Mouse (Mus musculus): ENCODE measurements at regions not wholly inside any gene's neighbourhood (a gene's known extent, or its start where the extent isn't known, plus 50 kb on each side); places are given as distances from the start of the nearest gene placed in this dataset.

- no peak for DNase-seq (ENCODE audit: low read depth, low spot score)
- in situ Hi-C loops (cut with MboI; ENCODE audit: low sequenced_read_pairs in 2 of 2, unreplicated experiment in 2 of 2) = no loop called here
- TF ChIP-seq HCFC1 (IDR thresholded peaks at IDR 0.05; ENCODE audit: borderline replicate concordance, insufficient read depth, low read length) = no peak
- TF ChIP-seq ZC3H11A (IDR thresholded peaks at IDR 0.05; ENCODE audit: borderline replicate concordance, low read depth, low read length) = no peak
- TF ChIP-seq ZNF384 (IDR thresholded peaks at IDR 0.05; ENCODE audit: low read depth, low read length) = no peak
- TF ChIP-seq CHD2 (IDR thresholded peaks at IDR 0.05; ENCODE audit: low read depth, low read length) = no peak
- no peak for TF ChIP-seq MAFK (IDR thresholded peaks at IDR 0.05; ENCODE audit: insufficient read depth, low read depth, low read length)
- no peaks in the 10 kb centered on the region for H3K4me1 ChIP-seq (ENCODE audit: control insufficient read depth in 2 of 2, insufficient read depth in 2 of 2, low read length in 2 of 2, poor library complexity in 1 of 2)
- H3K9me3 ChIP-seq (ENCODE audit: control insufficient read depth, insufficient read depth, low read depth, low read length) = no peaks in the 10 kb centered on the region
- no peak overlapping the region for H3K4me3 ChIP-seq (ENCODE audit: insufficient read depth in 1 of 2, low read depth in 1 of 2, low read length in 2 of 2, poor library complexity in 1 of 2, severe bottlenecking in 1 of 2)
- no peak overlapping the region for H3K9ac ChIP-seq (ENCODE audit: insufficient read depth, low read depth, low read length, poor library complexity, severe bottlenecking)
- H3K27ac ChIP-seq (ENCODE audit: insufficient read depth, low read depth, low read length, poor library complexity, severe bottlenecking) = no peak overlapping the region
- no peaks in the 10 kb centered on the region for H3K36me3 ChIP-seq (ENCODE audit: control insufficient read depth, insufficient read depth, low read length, poor library complexity, severe bottlenecking)
Observed at GRCm38 (mm10) chr11:71440392-71440791, 209.9 kb upstream of the Nlrp1b start.

GRCm38 (mm10) chr11:71444056-71444455, 213.5 kb upstream of the Nlrp1b start:
- no peaks in the 10 kb centered on the region for H3K9me3 ChIP-seq (ENCODE audit: control insufficient read depth, insufficient read depth, low read depth, low read length)
- no peaks in the 10 kb centered on the region for H3K4me1 ChIP-seq (ENCODE audit: control insufficient read depth in 2 of 2, insufficient read depth in 2 of 2, low read length in 2 of 2, poor library complexity in 1 of 2)

GRCm38 (mm10) chr11:71446641-71447040, 216.1 kb upstream of the Nlrp1b start:
- no peak for DNase-seq (ENCODE audit: low read depth, low spot score)
- no peaks in the 10 kb centered on the region for H3K36me3 ChIP-seq (ENCODE audit: control insufficient read depth, insufficient read depth, low read length, poor library complexity, severe bottlenecking)
- H3K4me3 ChIP-seq (ENCODE audit: insufficient read depth in 1 of 2, low read depth in 1 of 2, low read length in 2 of 2, poor library complexity in 1 of 2, severe bottlenecking in 1 of 2) = no peak overlapping the region
- no peaks in the 10 kb centered on the region for H3K4me1 ChIP-seq (ENCODE audit: control insufficient read depth in 2 of 2, insufficient read depth in 2 of 2, low read length in 2 of 2, poor library complexity in 1 of 2)
- TF ChIP-seq HCFC1 (IDR thresholded peaks at IDR 0.05; ENCODE audit: borderline replicate concordance, insufficient read depth, low read length) (no peak), CHD2 (IDR thresholded peaks at IDR 0.05; ENCODE audit: low read depth, low read length) (no peak), ZNF384 (IDR thresholded peaks at IDR 0.05; ENCODE audit: low read depth, low read length) (no peak), ZC3H11A (IDR thresholded peaks at IDR 0.05; ENCODE audit: borderline replicate concordance, low read depth, low read length) (no peak), MAFK (IDR thresholded peaks at IDR 0.05; ENCODE audit: insufficient read depth, low read depth, low read length) (no peak)
- H3K9ac ChIP-seq (ENCODE audit: insufficient read depth, low read depth, low read length, poor library complexity, severe bottlenecking) = no peak overlapping the region
- in situ Hi-C loops (cut with MboI; ENCODE audit: low sequenced_read_pairs in 2 of 2, unreplicated experiment in 2 of 2) = no loop called here
- H3K27ac ChIP-seq (ENCODE audit: insufficient read depth, low read depth, low read length, poor library complexity, severe bottlenecking) = no peak overlapping the region
- no peaks in the 10 kb centered on the region for H3K9me3 ChIP-seq (ENCODE audit: control insufficient read depth, insufficient read depth, low read depth, low read length)

More at GRCm38 (mm10) chr11:71444056-71444455, 213.5 kb upstream of the Nlrp1b start:
- TF ChIP-seq CHD2 (IDR thresholded peaks at IDR 0.05; ENCODE audit: low read depth, low read length) = no peak
- TF ChIP-seq ZC3H11A (IDR thresholded peaks at IDR 0.05; ENCODE audit: borderline replicate concordance, low read depth, low read length) = no peak
- no peak for TF ChIP-seq HCFC1 (IDR thresholded peaks at IDR 0.05; ENCODE audit: borderline replicate concordance, insufficient read depth, low read length)
- no peak for TF ChIP-seq MAFK (IDR thresholded peaks at IDR 0.05; ENCODE audit: insufficient read depth, low read depth, low read length)
- no peak for TF ChIP-seq ZNF384 (IDR thresholded peaks at IDR 0.05; ENCODE audit: low read depth, low read length)
- Histone ChIP-seq H3K9ac (ENCODE audit: insufficient read depth, low read depth, low read length, poor library complexity, severe bottlenecking) (no peak overlapping the region), H3K4me3 (ENCODE audit: insufficient read depth in 1 of 2, low read depth in 1 of 2, low read length in 2 of 2, poor library complexity in 1 of 2, severe bottlenecking in 1 of 2) (no peak overlapping the region), H3K36me3 (ENCODE audit: control insufficient read depth, insufficient read depth, low read length, poor library complexity, severe bottlenecking) (no peaks in the 10 kb centered on the region), H3K27ac (ENCODE audit: insufficient read depth, low read depth, low read length, poor library complexity, severe bottlenecking) (no peak overlapping the region)
- in situ Hi-C loops (cut with MboI; ENCODE audit: low sequenced_read_pairs in 2 of 2, unreplicated experiment in 2 of 2) = no loop called here
- no peak for DNase-seq (ENCODE audit: low read depth, low spot score)

GRCm38 (mm10) chr11:71447841-71448745, 217.6 kb upstream of the Nlrp1b start:
- Histone ChIP-seq H3K4me1 (ENCODE audit: control insufficient read depth in 2 of 2, insufficient read depth in 2 of 2, low read length in 2 of 2, poor library complexity in 1 of 2) (no peaks in the 10 kb centered on the region), H3K27ac (ENCODE audit: insufficient read depth, low read depth, low read length, poor library complexity, severe bottlenecking) (no peak overlapping the region), H3K4me3 (ENCODE audit: insufficient read depth in 1 of 2, low read depth in 1 of 2, low read length in 2 of 2, poor library complexity in 1 of 2, severe bottlenecking in 1 of 2) (no peak overlapping the region), H3K9me3 (ENCODE audit: control insufficient read depth, insufficient read depth, low read depth, low read length) (no peaks in the 10 kb centered on the region), H3K36me3 (ENCODE audit: control insufficient read depth, insufficient read depth, low read length, poor library complexity, severe bottlenecking) (no peaks in the 10 kb centered on the region), H3K9ac (ENCODE audit: insufficient read depth, low read depth, low read length, poor library complexity, severe bottlenecking) (no peak overlapping the region)
- TF ChIP-seq ZNF384 (IDR thresholded peaks at IDR 0.05; ENCODE audit: low read depth, low read length) = no peak
- no peak for DNase-seq (ENCODE audit: low read depth, low spot score)
- in situ Hi-C loops (cut with MboI; ENCODE audit: low sequenced_read_pairs in 2 of 2, unreplicated experiment in 2 of 2) = no loop called here
